Mouse (Mus musculus): Measurements from ENCODE around the gene Calcoco2. TPM values are rescaled to one million over a fixed set of nuclear protein-coding genes. Genes with fewer than 3 reads are reported as not detected.

Calcoco2 gene
- polyA plus RNA-seq, 1 experiment from 2014 or later, result not detected

- Histone ChIP-seq H3K9me3 (replicated peaks; ENCODE audit: low read length) (no peaks in the 10 kb centered on the region), H3K4me2 (ENCODE audit: low read length) (peak overlapping the region; percentile 76), H3K27ac (peak overlapping the region; percentile 81), H3K27me3 (ENCODE audit: insufficient read depth, low read length) (no peaks in the 10 kb centered on the region), H3K4me3 (replicated peaks; ENCODE audit: low read depth, low read length) (peak overlapping the region; percentile 58), H3K36me3 (ENCODE audit: insufficient read depth, low read length) (no peaks in the 10 kb centered on the region), H3K4me1 (replicated peaks; ENCODE audit: insufficient read depth, low read length) (no peaks in the 10 kb centered on the region; the same call in 1 of the 2 replicates), H3K9ac (ENCODE audit: low read depth, low read length) (peak overlapping the region; percentile 72)
- peak; percentile 18 for DNase-seq (ENCODE audit: low spot score)
- no peak for TF ChIP-seq CTCF (IDR thresholded peaks at IDR 0.05; ENCODE audit: low read depth)
- no peak for ATAC-seq (replicated peaks; ENCODE audit: low FRiP score, low read depth)
- under 1% methylated on average over 15 of the region's 15 CpGs for WGBS
These were observed 36.6 kb downstream of the Calcoco2 start for GRCm38 (mm10) chr11:96075177-96075508.

GRCm38 (mm10) chr11:96074351-96075176 is 37.2 kb downstream of the Calcoco2 start:
- no peaks in the 10 kb centered on the region for H3K36me3 ChIP-seq (ENCODE audit: insufficient read depth, low read length)
- no peaks in the 10 kb centered on the region; the same call in 1 of the 2 replicates for H3K4me1 ChIP-seq (replicated peaks; ENCODE audit: insufficient read depth, low read length)
- H3K4me2 ChIP-seq (ENCODE audit: low read length), result peak overlapping the region; percentile 76
- peak overlapping the region; percentile 81 for H3K27ac ChIP-seq
- 9% methylated on average over 17 of the region's 17 CpGs for WGBS
- ATAC-seq (replicated peaks; ENCODE audit: low FRiP score, low read depth) (no peak), DNase-seq (ENCODE audit: low spot score) (peak; percentile 8)
- H3K27me3 ChIP-seq (ENCODE audit: insufficient read depth, low read length), result no peaks in the 10 kb centered on the region
- peak overlapping the region; percentile 72 for H3K9ac ChIP-seq (ENCODE audit: low read depth, low read length)
- peak overlapping the region; percentile 58 for H3K4me3 ChIP-seq (replicated peaks; ENCODE audit: low read depth, low read length)
- no peak for TF ChIP-seq CTCF (IDR thresholded peaks at IDR 0.05; ENCODE audit: low read depth)
- H3K9me3 ChIP-seq (replicated peaks; ENCODE audit: low read length), result no peaks in the 10 kb centered on the region

DNA sequence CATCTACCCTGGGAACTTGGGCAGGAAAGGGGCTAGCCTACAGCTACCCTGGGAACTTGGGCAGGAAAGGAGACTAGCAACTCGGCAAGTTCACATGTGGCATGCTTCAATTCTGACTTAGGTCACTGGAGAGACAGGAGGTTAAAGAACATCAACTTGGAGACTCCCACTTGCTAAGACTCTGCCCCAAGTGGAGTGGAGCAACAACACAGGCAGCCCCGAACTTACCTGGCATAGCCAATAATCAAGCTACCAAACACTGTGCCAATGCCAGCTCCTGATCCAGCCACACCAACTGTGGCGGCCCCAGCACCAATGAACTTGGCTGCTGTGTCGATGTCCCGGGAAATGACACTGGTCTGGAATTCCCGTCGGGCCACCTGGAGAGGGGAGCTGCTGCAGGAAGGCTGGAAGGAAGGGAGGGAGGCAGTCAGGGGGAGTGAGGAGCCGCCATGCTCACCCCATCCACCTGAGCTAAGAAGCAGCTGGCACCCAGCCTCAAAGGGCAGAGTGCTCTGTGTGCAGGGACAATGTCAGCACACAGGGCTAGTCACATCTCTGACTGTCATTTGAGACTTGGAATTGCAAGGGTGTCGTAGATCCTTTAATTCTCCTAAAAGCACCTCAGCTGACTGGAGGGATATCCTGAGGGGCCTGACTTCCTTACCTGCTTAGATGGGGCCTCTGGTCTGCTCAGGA is 38.3 kb downstream of the Calcoco2 start:
- Histone ChIP-seq H3K4me2 (ENCODE audit: low read length) (peak overlapping the region; percentile 76), H3K4me1 (replicated peaks; ENCODE audit: insufficient read depth, low read length) (no peaks in the 10 kb centered on the region; the same call in 1 of the 2 replicates), H3K36me3 (ENCODE audit: insufficient read depth, low read length) (no peaks in the 10 kb centered on the region), H3K27me3 (ENCODE audit: insufficient read depth, low read length) (no peaks in the 10 kb centered on the region), H3K9me3 (replicated peaks; ENCODE audit: low read length) (no peaks in the 10 kb centered on the region), H3K27ac (no peak overlapping the region), H3K9ac (ENCODE audit: low read depth, low read length) (no peak overlapping the region), H3K4me3 (replicated peaks; ENCODE audit: low read depth, low read length) (no peak overlapping the region)
- WGBS, result 56% methylated on average over 7 of the region's 9 CpGs
- no peak for ATAC-seq (replicated peaks; ENCODE audit: low FRiP score, low read depth)
- no peak for DNase-seq (ENCODE audit: low spot score)
- TF ChIP-seq CTCF (IDR thresholded peaks at IDR 0.05; ENCODE audit: low read depth), result no peak

- TF ChIP-seq CTCF (IDR thresholded peaks at IDR 0.05; ENCODE audit: low read depth), result no peak
- H3K4me1 ChIP-seq (replicated peaks; ENCODE audit: insufficient read depth, low read length), result no peaks in the 10 kb centered on the region; the same call in 1 of the 2 replicates
- H3K4me2 ChIP-seq (ENCODE audit: low read length), result no peak overlapping the region
- no peaks in the 10 kb centered on the region for H3K27me3 ChIP-seq (ENCODE audit: insufficient read depth, low read length)
- no peak for DNase-seq (ENCODE audit: low spot score)
- H3K4me3 ChIP-seq (replicated peaks; ENCODE audit: low read depth, low read length), result no peak overlapping the region
- no peaks in the 10 kb centered on the region for H3K9me3 ChIP-seq (replicated peaks; ENCODE audit: low read length)
- no peak overlapping the region for H3K27ac ChIP-seq
- WGBS, result 88% methylated on average over 1 of the region's 1 CpGs
- no peaks in the 10 kb centered on the region for H3K36me3 ChIP-seq (ENCODE audit: insufficient read depth, low read length)
- H3K9ac ChIP-seq (ENCODE audit: low read depth, low read length), result no peak overlapping the region
- ATAC-seq (replicated peaks; ENCODE audit: low FRiP score, low read depth), result no peak
These were observed 40.8 kb downstream of the Calcoco2 start for GRCm38 (mm10) chr11:96071013-96071412.

- H3K4me1 ChIP-seq (replicated peaks; ENCODE audit: insufficient read depth, low read length), result no peaks in the 10 kb centered on the region; the same call in 1 of the 2 replicates
- no peaks in the 10 kb centered on the region for H3K27me3 ChIP-seq (ENCODE audit: insufficient read depth, low read length)
- no peaks in the 10 kb centered on the region for H3K36me3 ChIP-seq (ENCODE audit: insufficient read depth, low read length)
- no peak for ATAC-seq (replicated peaks; ENCODE audit: low FRiP score, low read depth)
- no peaks in the 10 kb centered on the region for H3K9me3 ChIP-seq (replicated peaks; ENCODE audit: low read length)
- no peak overlapping the region for H3K9ac ChIP-seq (ENCODE audit: low read depth, low read length)
- H3K4me2 ChIP-seq (ENCODE audit: low read length), result no peak overlapping the region
- no peak overlapping the region for H3K4me3 ChIP-seq (replicated peaks; ENCODE audit: low read depth, low read length)
- WGBS, result 82% methylated on average over 7 of the region's 7 CpGs
- no peak overlapping the region for H3K27ac ChIP-seq
- no peak for DNase-seq (ENCODE audit: low spot score)
- TF ChIP-seq CTCF (IDR thresholded peaks at IDR 0.05; ENCODE audit: low read depth), result no peak
These were observed 41.4 kb downstream of the Calcoco2 start for GRCm38 (mm10) chr11:96070353-96070752.

DNA sequence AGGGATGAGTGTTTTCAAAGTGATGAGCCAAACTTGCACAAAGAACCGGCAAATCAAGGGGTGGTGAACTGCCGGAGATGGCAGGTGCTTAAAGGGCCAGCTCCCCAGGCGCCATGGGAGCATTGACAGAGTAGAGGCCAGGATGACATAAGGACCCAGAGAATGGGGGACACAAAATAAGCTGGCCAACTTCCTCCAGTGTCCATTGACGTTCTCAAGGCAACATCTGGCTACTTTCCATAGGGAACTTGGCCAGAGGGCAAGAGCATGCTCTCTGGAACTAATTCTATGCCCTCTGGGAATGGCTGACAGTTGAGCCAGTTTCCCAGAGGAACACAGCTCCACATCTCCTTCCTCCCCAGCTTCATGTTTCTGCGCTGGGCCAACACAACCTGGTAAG is 43.5 kb downstream of the Calcoco2 start:
- Histone ChIP-seq H3K4me1 (replicated peaks; ENCODE audit: insufficient read depth, low read length) (no peaks in the 10 kb centered on the region), H3K9ac (ENCODE audit: low read depth, low read length) (no peak overlapping the region), H3K4me2 (ENCODE audit: low read length) (no peak overlapping the region), H3K27ac (no peak overlapping the region), H3K9me3 (replicated peaks; ENCODE audit: low read length) (no peaks in the 10 kb centered on the region), H3K36me3 (ENCODE audit: insufficient read depth, low read length) (no peaks in the 10 kb centered on the region), H3K27me3 (ENCODE audit: insufficient read depth, low read length) (no peaks in the 10 kb centered on the region), H3K4me3 (replicated peaks; ENCODE audit: low read depth, low read length) (no peak overlapping the region)
- 73% methylated on average over 5 of the region's 5 CpGs for WGBS
- DNase-seq (ENCODE audit: low spot score) (no peak), ATAC-seq (replicated peaks; ENCODE audit: low FRiP score, low read depth) (no peak)
- no peak for TF ChIP-seq CTCF (IDR thresholded peaks at IDR 0.05; ENCODE audit: low read depth)

Measured in kidney, postnatal 0 days (tissue).